Mouse (Mus musculus) CH12.LX (cell line): ENCODE measurements at regions not wholly inside any gene's neighbourhood (a gene's known extent, or its start where the extent isn't known, plus 50 kb on each side); places are given as distances from the start of the nearest gene placed in this dataset.

Experiments used
- DNase-seq: peaks from one replicate; pipeline ENCODE4 v3.0.0-alpha.2; 2013; ENCODE audit errors: extremely low read depth
- H3K27ac ChIP-seq: 2 replicates; pipeline ENCODE4 v1.5.1; 2012; ENCODE audit warnings: low read depth, mild to moderate bottlenecking, control low read depth, moderate library complexity; ENCODE audit not compliant: insufficient read depth
- H3K27me3 ChIP-seq: replicated peaks from 2 replicates; pipeline ENCODE3; 2012; ENCODE audit warnings: inconsistent platforms
- H3K36me3 ChIP-seq, 2 experiments: replicated peaks in 1 of 2; 2 replicates each; pipeline versions ENCODE3 to v1.6.1; 2012; ENCODE audit warnings: inconsistent platforms in 1 of 2, low read length in 1 of 2, mild to moderate bottlenecking in 1 of 2, mixed read lengths in 1 of 2, moderate library complexity in 1 of 2; ENCODE audit not compliant: control insufficient read depth in 1 of 2, insufficient read depth in 1 of 2
- H3K4me1 ChIP-seq, 2 experiments: 2 replicates each; pipeline ENCODE4 v1.6.1; 2012; ENCODE audit warnings: inconsistent platforms in 1 of 2, moderate library complexity in 1 of 2; ENCODE audit not compliant: insufficient read depth in 2 of 2, control insufficient read depth in 1 of 2
- H3K4me2 ChIP-seq: 2 replicates; pipeline ENCODE4 v1.6.1; 2012; ENCODE audit warnings: low read depth, mild to moderate bottlenecking, control low read depth; ENCODE audit not compliant: poor library complexity, insufficient read depth, severe bottlenecking
- H3K4me3 ChIP-seq, 3 experiments: fragments of 150-350 bp in 1 of 3; sonication (generic) in 1 of 3; replicated peaks in 1 of 3; 2 replicates each; pipeline versions ENCODE3 to v1.5.1; 2011 to 2012; ENCODE audit warnings: low read depth in 2 of 3, low read length in 2 of 3, mild to moderate bottlenecking in 2 of 3, moderate library complexity in 2 of 3, control low read depth in 1 of 3, improper control_type of control experiment in 1 of 3, inconsistent platforms in 1 of 3, mixed read lengths in 1 of 3; ENCODE audit not compliant: poor library complexity in 1 of 3
- H3K79me2 ChIP-seq: replicated peaks from 2 replicates; pipeline ENCODE4 v1.6.1; 2012; ENCODE audit warnings: mild to moderate bottlenecking, moderate library complexity; ENCODE audit not compliant: control insufficient read depth, poor library complexity, insufficient read depth, severe bottlenecking; ENCODE audit errors: extremely low read depth
- H3K9ac ChIP-seq: 2 replicates; pipeline ENCODE4 v1.6.1; 2012; ENCODE audit warnings: low read depth, mild to moderate bottlenecking, control low read depth, moderate library complexity; ENCODE audit not compliant: insufficient read depth
- H3K9me3 ChIP-seq: replicated peaks from 2 replicates; pipeline ENCODE3; 2012; ENCODE audit warnings: low read length, inconsistent platforms, mixed read lengths
- CHD1 ChIP-seq: IDR thresholded peaks from 2 replicates; pipeline ENCODE4 v1.6.1; 2012; ENCODE audit warnings: low read depth, low read length, improper control_type of control experiment, inconsistent platforms
- CHD2 ChIP-seq: IDR thresholded peaks from 2 replicates; pipeline ENCODE4 v1.6.1; 2011; ENCODE audit warnings: low read length, improper control_type of control experiment
- CTCF ChIP-seq, 2 experiments: IDR thresholded peaks in 1 of 2; conservative IDR thresholded peaks in 1 of 2; 2 replicates each; pipeline ENCODE4 v1.5.1; 2011 to 2012; ENCODE audit warnings: low read depth in 2 of 2, low read length in 2 of 2, improper control_type of control experiment in 1 of 2, inconsistent platforms in 1 of 2, mild to moderate bottlenecking in 1 of 2, moderate library complexity in 1 of 2
- ELF1 ChIP-seq: IDR thresholded peaks from 2 replicates; pipeline ENCODE4 v1.6.1; 2014; ENCODE audit warnings: low read depth, mild to moderate bottlenecking, inconsistent platforms, low read length, improper control_type of control experiment
- EP300 ChIP-seq: IDR thresholded peaks from 2 replicates; pipeline ENCODE4 v1.6.1; 2011; ENCODE audit warnings: low read length, improper control_type of control experiment
- HCFC1 ChIP-seq: IDR thresholded peaks from 2 replicates; pipeline ENCODE4 v1.6.1; 2012; ENCODE audit warnings: low read depth, mild to moderate bottlenecking, inconsistent platforms, low read length, improper control_type of control experiment
- IRF4 ChIP-seq: IDR thresholded peaks from 2 replicates; pipeline ENCODE4 v1.6.1; 2014; ENCODE audit warnings: low read depth, mild to moderate bottlenecking, inconsistent platforms, low read length, improper control_type of control experiment
- JUND ChIP-seq: conservative IDR thresholded peaks from 2 replicates; pipeline ENCODE4 v1.6.1; 2011; ENCODE audit warnings: low read depth, low read length, improper control_type of control experiment
- KAT2A ChIP-seq: IDR thresholded peaks from 2 replicates; pipeline ENCODE4 v1.6.1; 2012; ENCODE audit warnings: low read length, improper control_type of control experiment, inconsistent platforms; ENCODE audit not compliant: insufficient replicate concordance
- MAFK ChIP-seq: IDR thresholded peaks from 2 replicates; pipeline ENCODE4 v1.6.1; 2011; ENCODE audit warnings: low read length, improper control_type of control experiment; ENCODE audit not compliant: insufficient replicate concordance
- MAZ ChIP-seq: IDR thresholded peaks from 2 replicates; pipeline ENCODE4 v1.6.1; 2012; ENCODE audit warnings: low read depth, mild to moderate bottlenecking, inconsistent platforms, low read length, improper control_type of control experiment, moderate library complexity
- MEF2A ChIP-seq: IDR thresholded peaks from 2 replicates; pipeline ENCODE4 v1.6.1; 2014; ENCODE audit warnings: low read depth, mild to moderate bottlenecking, inconsistent platforms, low read length, improper control_type of control experiment, borderline replicate concordance
- MYC ChIP-seq: IDR thresholded peaks from 2 replicates; pipeline ENCODE4 v1.6.1; 2011; ENCODE audit warnings: low read depth, mild to moderate bottlenecking, improper control_type of control experiment, low read length
- NRF1 ChIP-seq: IDR thresholded peaks from 2 replicates; pipeline ENCODE4 v1.6.1; 2014; ENCODE audit warnings: low read depth, mild to moderate bottlenecking, inconsistent platforms, low read length, improper control_type of control experiment, moderate library complexity
- POLR2AphosphoS2 ChIP-seq: IDR thresholded peaks from 2 replicates; pipeline ENCODE4 v1.6.1; 2011; ENCODE audit warnings: low read depth, low read length, improper control_type of control experiment
- RAD21 ChIP-seq: IDR thresholded peaks from 2 replicates; pipeline ENCODE4 v1.6.1; 2011; ENCODE audit warnings: low read depth, mild to moderate bottlenecking, low read length, improper control_type of control experiment, moderate library complexity
- RCOR1 ChIP-seq: conservative IDR thresholded peaks from 2 replicates; pipeline ENCODE4 v1.6.1; 2012; ENCODE audit warnings: low read depth, mild to moderate bottlenecking, inconsistent platforms, low read length, improper control_type of control experiment
- SIN3A ChIP-seq: IDR thresholded peaks from 2 replicates; pipeline ENCODE4 v1.6.1; 2012; ENCODE audit warnings: low read length, improper control_type of control experiment, inconsistent platforms
- SMC3 ChIP-seq: IDR thresholded peaks from 2 replicates; pipeline ENCODE4 v1.6.1; 2011; ENCODE audit warnings: low read depth, low read length, improper control_type of control experiment
- TBP ChIP-seq: conservative IDR thresholded peaks from 2 replicates; pipeline ENCODE4 v1.6.1; 2011; ENCODE audit warnings: low read depth, low read length, improper control_type of control experiment
- USF1 ChIP-seq: IDR thresholded peaks from 2 replicates; pipeline ENCODE4 v1.6.1; 2014; ENCODE audit warnings: low read depth, mild to moderate bottlenecking, inconsistent platforms, low read length, improper control_type of control experiment
- USF2 ChIP-seq: conservative IDR thresholded peaks from 2 replicates; pipeline ENCODE4 v1.6.1; 2011; ENCODE audit warnings: low read depth, low read length, improper control_type of control experiment
- ZKSCAN1 ChIP-seq: IDR thresholded peaks from 2 replicates; pipeline ENCODE4 v1.6.1; 2012; ENCODE audit warnings: low read depth, inconsistent platforms, low read length, improper control_type of control experiment, borderline replicate concordance
- ZMIZ1 ChIP-seq: IDR thresholded peaks from 2 replicates; pipeline ENCODE4 v1.6.1; 2012; ENCODE audit warnings: low read depth, mild to moderate bottlenecking, inconsistent platforms, low read length, improper control_type of control experiment
- dilution Hi-C: fragments of 300-500 bp; cut with MboI; formaldehyde crosslinking; loops from 2 replicates; pipeline ENCODE4 v1.14.3; 2020; ENCODE audit warnings: low sequenced_read_pairs; ENCODE audit not compliant: extremely low pct_unique_long_range_greater_than_20kb, extremely low pct_ligation_motif_present
- in situ Hi-C: fragments of 300-500 bp; cut with MboI; formaldehyde crosslinking; loops from 3 replicates; pipeline ENCODE4 v1.14.3; 2019; ENCODE audit warnings: low sequenced_read_pairs, low pct_ligation_motif_present, low pct_unique_long_range_greater_than_20kb, mixed read lengths

DNA sequence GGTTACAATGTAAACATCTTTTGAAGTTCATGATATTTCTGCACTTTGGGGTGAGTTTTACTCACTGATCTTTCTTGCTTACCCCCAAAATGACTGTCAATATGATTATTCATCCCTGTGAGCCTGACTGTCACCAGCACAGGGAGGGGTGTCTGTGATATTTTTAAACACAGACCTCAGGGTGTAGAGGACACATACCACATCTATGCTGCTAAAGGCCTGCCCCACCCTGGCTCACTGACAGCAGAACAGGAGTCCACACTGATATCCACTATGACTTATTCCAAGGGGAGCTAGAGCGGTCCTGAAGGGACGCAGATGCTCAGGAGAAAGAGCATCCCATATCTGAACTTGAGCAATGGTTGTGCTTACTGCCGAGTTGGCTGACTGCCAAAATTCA is 135.1 kb downstream of the Cog6 start:
- Histone ChIP-seq H3K4me3 (no peak overlapping the region), H3K79me2 (no peaks in the 10 kb centered on the region), H3K27me3 (no peaks in the 10 kb centered on the region), H3K4me1 (peaks cover 0 to 5% of the 10 kb centered on the region in 2 experiments; a peak in 1 of 4 replicates), H3K27ac (no peak overlapping the region), H3K9me3 (no peaks in the 10 kb centered on the region), H3K9ac (no peak overlapping the region), H3K4me2 (no peak overlapping the region), H3K36me3 (no peaks in the 10 kb centered on the region)
- dilution Hi-C loops = no loop called here
- no peak for TF ChIP-seq CHD1
- TF ChIP-seq SIN3A = no peak
- TF ChIP-seq NRF1 = no peak
- TF ChIP-seq MAZ = no peak
- TF ChIP-seq HCFC1 = no peak
- TF ChIP-seq RAD21 = no peak
- TF ChIP-seq MYC = no peak
- TF ChIP-seq EP300 = no peak
- TF ChIP-seq USF1 = no peak
- TF ChIP-seq CHD2 = no peak
- no peak for TF ChIP-seq MEF2A
- TF ChIP-seq USF2 = no peak
- in situ Hi-C loops = no loop called here
- DNase-seq = no peak

DNA sequence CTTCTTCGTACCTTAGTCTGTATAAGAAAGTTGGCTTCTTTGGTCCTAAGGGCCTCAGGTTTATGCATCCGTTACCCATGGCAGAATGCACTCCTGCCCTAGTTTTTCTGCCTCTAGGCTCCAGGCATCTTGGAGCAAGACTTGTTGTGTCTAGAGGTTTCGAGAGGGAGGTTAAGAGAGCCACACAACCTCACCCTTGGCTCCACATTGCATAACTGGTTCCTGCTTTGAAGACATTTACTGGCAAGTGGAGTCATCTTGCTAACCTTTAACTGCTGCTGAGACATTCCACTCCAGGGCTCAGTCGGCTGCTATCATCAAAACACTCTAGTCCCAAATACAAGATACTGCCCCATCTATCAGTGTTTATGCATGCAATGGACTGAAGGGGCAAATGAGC is 135.9 kb downstream of the Cog6 start:
- Histone ChIP-seq H3K4me3 (no peak overlapping the region), H3K4me1 (peaks cover 0 to 5% of the 10 kb centered on the region in 2 experiments; a peak in 1 of 4 replicates), H3K9ac (no peak overlapping the region), H3K4me2 (no peak overlapping the region), H3K27ac (no peak overlapping the region), H3K79me2 (no peaks in the 10 kb centered on the region)
- dilution Hi-C loops = no loop called here
- no peak for TF ChIP-seq MAZ
- TF ChIP-seq JUND = no peak
- no peak for TF ChIP-seq SMC3
- no peak for TF ChIP-seq ZKSCAN1
- no peak for TF ChIP-seq MAFK
- TF ChIP-seq CTCF (conservative IDR thresholded peaks at IDR 0.05 in 1 of 2, IDR thresholded peaks at IDR 0.05 in 1 of 2; ENCODE audit: low read depth in 2 of 2, low read length in 2 of 2) = no peak
- TF ChIP-seq POLR2AphosphoS2 = no peak
- no peak for TF ChIP-seq RAD21
- no peak for TF ChIP-seq CHD2
- no peak for TF ChIP-seq TBP
- TF ChIP-seq EP300 = no peak
- no peak for TF ChIP-seq KAT2A
- TF ChIP-seq USF1 = no peak
- no peak for TF ChIP-seq RCOR1
- no peak for TF ChIP-seq ZMIZ1
- TF ChIP-seq ELF1 = no peak
- TF ChIP-seq IRF4 = no peak
- no peak for TF ChIP-seq CHD1
- TF ChIP-seq USF2 = no peak
- TF ChIP-seq, all 38 proteins: peak for 0
- H3K27me3 ChIP-seq = no peaks in the 10 kb centered on the region
- H3K36me3 ChIP-seq = no peaks in the 10 kb centered on the region
- H3K9me3 ChIP-seq = no peaks in the 10 kb centered on the region
- no peak for DNase-seq
- in situ Hi-C loops = no loop called here
